Mouse (Mus musculus): ENCODE results near the gene Dscaml1. TPM values are rescaled to one million over a fixed set of nuclear protein-coding genes. Genes with fewer than 3 reads are reported as not detected.

Gene Dscaml1
- polyA plus RNA-seq, 1 experiment from 2014 or later, result 0.86 TPM

DNA sequence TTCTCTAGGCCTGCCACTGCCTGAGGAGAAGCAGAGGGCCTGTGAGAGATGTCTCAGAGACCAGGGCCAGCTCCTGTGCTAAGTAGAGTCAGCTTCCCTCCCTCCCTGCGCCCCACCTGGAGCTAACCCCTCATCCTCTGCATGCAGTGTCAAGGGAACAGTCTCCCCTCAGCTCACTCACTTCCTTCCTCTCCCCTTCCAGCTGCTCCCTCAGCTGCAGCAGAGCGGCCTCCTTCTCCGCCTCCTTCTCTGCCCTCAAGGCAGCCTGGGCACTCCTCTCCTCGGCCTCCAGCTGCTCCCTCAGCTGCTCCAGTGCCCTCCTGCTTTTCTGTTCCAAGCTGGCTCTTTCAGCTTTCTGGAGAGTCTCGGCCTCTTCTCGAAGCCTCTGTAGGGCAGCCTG is 352.8 kb downstream of the Dscaml1 start:
- Histone ChIP-seq H3K4me3 (ENCODE audit: low read depth, low read length) (no peak overlapping the region), H3K9ac (ENCODE audit: low read depth, low read length) (no peak overlapping the region), H3K27ac (replicated peaks; ENCODE audit: low read depth, low read length) (no peak overlapping the region), H3K36me3 (ENCODE audit: control insufficient read depth, insufficient read depth, low read length) (peaks cover 45% of the 10 kb centered on the region), H3K4me1 (ENCODE audit: control insufficient read depth, insufficient read depth, low read length) (peaks cover 8% of the 10 kb centered on the region; the same call in 1 of the 2 replicates), H3K4me2 (ENCODE audit: low read depth, low read length) (no peak overlapping the region), H3K27me3 (replicated peaks; ENCODE audit: control insufficient read depth, insufficient read depth, low read length) (no peaks in the 10 kb centered on the region), H3K9me3 (ENCODE audit: control insufficient read depth, low read length) (no peaks in the 10 kb centered on the region)
- DNase-seq (ENCODE audit: low spot score) (no peak), ATAC-seq (ENCODE audit: low read depth) (no peak)
- WGBS, result 57% methylated on average over 6 of the region's 6 CpGs

DNA sequence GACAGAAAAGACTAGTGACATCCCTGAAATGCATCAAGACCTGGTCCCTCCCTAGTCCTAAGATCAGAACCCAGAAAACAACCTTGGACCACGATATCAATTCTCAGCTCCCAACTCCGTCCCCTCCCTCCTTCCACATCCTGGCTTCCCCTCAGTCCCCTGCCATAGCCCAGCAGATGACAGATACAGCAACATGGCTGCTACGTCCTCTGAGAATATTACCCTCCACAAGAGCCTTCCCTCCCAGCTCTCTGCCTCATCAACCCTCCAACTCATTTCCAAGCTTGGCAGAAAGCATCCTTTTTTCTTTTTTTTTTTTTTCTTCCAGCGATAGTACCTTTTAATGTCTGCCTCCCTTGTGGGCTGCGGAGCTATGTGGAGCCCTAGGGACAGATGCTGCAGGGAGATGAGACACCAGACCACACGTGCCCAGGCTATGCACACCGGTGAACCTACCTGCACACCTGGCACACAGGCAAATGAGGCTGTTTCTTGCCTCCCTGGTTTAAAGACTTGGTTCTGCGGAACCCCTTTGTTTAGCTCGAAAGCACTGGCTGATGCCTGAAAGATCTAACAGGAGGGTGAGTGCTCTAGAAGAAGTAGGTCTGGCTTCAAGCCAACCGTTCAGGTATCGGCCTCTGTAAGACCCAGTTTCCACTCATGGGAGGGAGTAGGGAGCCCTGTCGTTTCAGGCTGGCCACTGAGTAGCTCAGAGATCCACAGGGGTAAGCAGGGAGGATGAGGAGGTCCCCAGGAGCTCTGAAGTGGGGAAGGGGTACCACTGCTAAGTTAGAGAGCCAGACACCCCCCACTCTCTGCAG is 357.0 kb downstream of the Dscaml1 start:
- Histone ChIP-seq H3K27ac (replicated peaks; ENCODE audit: low read depth, low read length) (no peak overlapping the region), H3K36me3 (ENCODE audit: control insufficient read depth, insufficient read depth, low read length) (peaks cover 23% of the 10 kb centered on the region), H3K27me3 (replicated peaks; ENCODE audit: control insufficient read depth, insufficient read depth, low read length) (no peaks in the 10 kb centered on the region), H3K4me3 (ENCODE audit: low read depth, low read length) (no peak overlapping the region), H3K4me2 (ENCODE audit: low read depth, low read length) (no peak overlapping the region), H3K9me3 (ENCODE audit: control insufficient read depth, low read length) (no peaks in the 10 kb centered on the region), H3K4me1 (ENCODE audit: control insufficient read depth, insufficient read depth, low read length) (peaks cover 8% of the 10 kb centered on the region; the same call in 1 of the 2 replicates), H3K9ac (ENCODE audit: low read depth, low read length) (no peak overlapping the region)
- no peak for ATAC-seq (ENCODE audit: low read depth)
- DNase-seq (ENCODE audit: low spot score), result peak; percentile 49
- 70% methylated on average over 12 of the region's 12 CpGs for WGBS

DNA sequence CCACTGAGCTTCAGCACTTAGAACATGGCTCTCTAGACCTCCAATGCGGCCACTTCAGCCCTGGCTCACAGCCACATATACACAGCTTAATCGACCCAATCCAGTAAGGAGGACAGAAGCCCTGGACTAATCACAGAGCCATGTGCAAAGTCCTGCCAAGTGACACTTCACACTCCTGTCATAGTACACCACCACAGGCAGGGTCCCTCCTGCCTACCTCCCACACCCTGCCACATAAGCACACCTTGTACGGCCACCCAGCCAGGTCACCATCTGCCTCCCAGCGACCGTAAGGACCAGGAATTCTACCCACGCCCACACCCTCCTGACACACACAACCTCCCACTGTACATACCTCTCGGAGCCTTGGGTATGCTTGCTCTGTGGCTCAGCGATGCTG is 360.6 kb downstream of the Dscaml1 start:
- H3K36me3 ChIP-seq (ENCODE audit: control insufficient read depth, insufficient read depth, low read length), result 0 out of 2 replicates have a peak, but pooled peaks cover 15% of the 10 kb centered on the region
- H3K9ac ChIP-seq (ENCODE audit: low read depth, low read length), result no peak overlapping the region
- peaks cover 8% of the 10 kb centered on the region; the same call in 1 of the 2 replicates for H3K4me1 ChIP-seq (ENCODE audit: control insufficient read depth, insufficient read depth, low read length)
- WGBS, result 84% methylated on average over 8 of the region's 8 CpGs
- ATAC-seq (ENCODE audit: low read depth) (no peak), DNase-seq (ENCODE audit: low spot score) (no peak)
- no peak overlapping the region for H3K4me2 ChIP-seq (ENCODE audit: low read depth, low read length)
- H3K27ac ChIP-seq (replicated peaks; ENCODE audit: low read depth, low read length), result no peak overlapping the region
- H3K27me3 ChIP-seq (replicated peaks; ENCODE audit: control insufficient read depth, insufficient read depth, low read length), result no peaks in the 10 kb centered on the region
- H3K4me3 ChIP-seq (ENCODE audit: low read depth, low read length), result no peak overlapping the region
- H3K9me3 ChIP-seq (ENCODE audit: control insufficient read depth, low read length), result no peaks in the 10 kb centered on the region

DNA sequence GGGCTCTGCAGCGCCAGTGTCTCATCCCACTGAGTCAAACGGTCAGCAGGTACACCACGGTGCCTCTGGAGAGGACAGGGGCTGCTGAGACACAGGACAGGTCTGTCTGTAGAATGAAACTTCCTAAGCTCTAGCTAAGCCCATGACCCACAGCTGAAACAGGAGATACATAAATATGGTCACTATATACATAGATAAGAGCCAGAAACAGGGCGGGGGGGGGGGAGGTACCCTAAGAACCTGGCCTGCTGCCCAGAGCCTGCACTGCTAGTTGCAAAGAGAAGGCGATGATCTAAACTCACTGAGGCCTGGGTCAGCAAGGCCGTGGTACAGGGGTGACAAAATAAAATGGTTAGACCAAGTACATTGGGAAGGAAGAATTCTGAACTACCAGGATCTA is 361.1 kb downstream of the Dscaml1 start:
- no peak overlapping the region for H3K9ac ChIP-seq (ENCODE audit: low read depth, low read length)
- H3K36me3 ChIP-seq (ENCODE audit: control insufficient read depth, insufficient read depth, low read length), result 0 out of 2 replicates have a peak, but pooled peaks cover 15% of the 10 kb centered on the region
- H3K27ac ChIP-seq (replicated peaks; ENCODE audit: low read depth, low read length), result no peak overlapping the region
- no peak overlapping the region for H3K4me2 ChIP-seq (ENCODE audit: low read depth, low read length)
- H3K4me3 ChIP-seq (ENCODE audit: low read depth, low read length), result no peak overlapping the region
- H3K4me1 ChIP-seq (ENCODE audit: control insufficient read depth, insufficient read depth, low read length), result peaks cover 8% of the 10 kb centered on the region; the same call in 1 of the 2 replicates
- no peak for ATAC-seq (ENCODE audit: low read depth)
- H3K27me3 ChIP-seq (replicated peaks; ENCODE audit: control insufficient read depth, insufficient read depth, low read length), result no peaks in the 10 kb centered on the region
- no peak for DNase-seq (ENCODE audit: low spot score)
- H3K9me3 ChIP-seq (ENCODE audit: control insufficient read depth, low read length), result no peaks in the 10 kb centered on the region
- WGBS, result 71% methylated on average over 6 of the region's 6 CpGs

DNA sequence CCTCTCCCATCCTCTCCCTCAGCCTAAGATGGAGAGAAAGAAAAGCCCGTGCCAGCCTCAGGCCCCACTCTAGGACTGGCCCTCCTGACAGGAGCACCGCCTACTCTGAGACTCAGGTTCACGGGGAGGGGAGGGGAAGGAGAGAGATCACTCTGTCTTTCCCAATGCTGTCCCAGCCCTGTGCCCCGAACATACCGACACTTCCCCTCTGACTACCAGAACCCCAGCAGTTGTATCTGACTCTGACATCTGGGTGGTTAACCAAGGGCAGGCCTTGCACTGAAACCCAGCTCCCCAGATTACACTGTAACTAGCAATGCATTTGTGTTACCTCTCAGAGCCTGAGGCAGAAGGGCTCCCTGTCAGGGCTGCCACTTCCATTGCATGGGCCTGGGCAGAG is 362.0 kb downstream of the Dscaml1 start:
- H3K36me3 ChIP-seq (ENCODE audit: control insufficient read depth, insufficient read depth, low read length), result peaks cover 16% of the 10 kb centered on the region
- 58% methylated on average over 2 of the region's 5 CpGs for WGBS
- ATAC-seq (ENCODE audit: low read depth), result no peak

DNA sequence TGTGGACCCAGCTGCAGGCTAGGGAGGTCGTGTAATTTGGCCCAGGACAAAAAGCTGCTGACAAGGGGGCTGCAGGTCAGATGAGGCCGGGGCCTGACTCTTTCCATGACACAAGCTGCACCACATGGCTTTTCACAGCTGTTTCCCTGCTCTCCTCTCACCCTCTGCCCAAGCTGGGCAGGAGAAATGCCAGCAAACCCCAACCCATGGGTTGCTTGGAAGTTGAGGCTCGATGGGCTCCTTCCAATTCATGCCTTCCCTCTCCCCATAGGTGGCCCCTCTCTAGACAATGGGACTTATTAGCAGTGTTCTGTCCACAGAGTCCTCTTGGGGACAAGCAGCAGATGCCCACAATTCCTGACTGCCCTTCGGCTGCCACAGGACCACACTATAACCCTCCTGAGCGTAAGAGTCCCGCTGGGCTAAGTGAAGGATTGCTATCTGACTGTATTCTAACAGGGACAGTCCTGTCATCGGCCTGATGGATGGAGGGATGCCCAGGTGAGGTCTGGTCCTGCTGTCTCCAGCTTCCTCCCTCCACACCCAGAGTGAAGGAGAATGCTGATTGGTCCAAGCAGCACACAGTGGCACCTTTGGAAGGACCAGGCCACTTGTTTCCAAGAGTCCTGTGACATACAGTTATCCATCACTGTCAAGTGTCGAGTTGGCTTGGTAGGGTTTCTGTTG is 365.2 kb downstream of the Dscaml1 start:
- Histone ChIP-seq H3K9ac (ENCODE audit: low read depth, low read length) (no peak overlapping the region), H3K27ac (replicated peaks; ENCODE audit: low read depth, low read length) (no peak overlapping the region), H3K4me1 (ENCODE audit: control insufficient read depth, insufficient read depth, low read length) (no peaks in the 10 kb centered on the region), H3K36me3 (ENCODE audit: control insufficient read depth, insufficient read depth, low read length) (peaks cover 11% of the 10 kb centered on the region), H3K27me3 (replicated peaks; ENCODE audit: control insufficient read depth, insufficient read depth, low read length) (no peaks in the 10 kb centered on the region), H3K4me2 (ENCODE audit: low read depth, low read length) (no peak overlapping the region), H3K4me3 (ENCODE audit: low read depth, low read length) (no peak overlapping the region), H3K9me3 (ENCODE audit: control insufficient read depth, low read length) (no peaks in the 10 kb centered on the region)
- ATAC-seq (ENCODE audit: low read depth) (no peak), DNase-seq (ENCODE audit: low spot score) (no peak)
- 85% methylated on average over 8 of the region's 8 CpGs for WGBS

More for the DNA sequence above, 362.0 kb downstream of the Dscaml1 start:
- no peaks in the 10 kb centered on the region for H3K27me3 ChIP-seq (replicated peaks; ENCODE audit: control insufficient read depth, insufficient read depth, low read length)
- no peak overlapping the region for H3K4me2 ChIP-seq (ENCODE audit: low read depth, low read length)
- DNase-seq (ENCODE audit: low spot score), result no peak
- no peak overlapping the region for H3K27ac ChIP-seq (replicated peaks; ENCODE audit: low read depth, low read length)
- H3K9me3 ChIP-seq (ENCODE audit: control insufficient read depth, low read length), result no peaks in the 10 kb centered on the region
- peaks cover 5% of the 10 kb centered on the region; the same call in 1 of the 2 replicates for H3K4me1 ChIP-seq (ENCODE audit: control insufficient read depth, insufficient read depth, low read length)
- no peak overlapping the region for H3K4me3 ChIP-seq (ENCODE audit: low read depth, low read length)
- no peak overlapping the region for H3K9ac ChIP-seq (ENCODE audit: low read depth, low read length)

DNA sequence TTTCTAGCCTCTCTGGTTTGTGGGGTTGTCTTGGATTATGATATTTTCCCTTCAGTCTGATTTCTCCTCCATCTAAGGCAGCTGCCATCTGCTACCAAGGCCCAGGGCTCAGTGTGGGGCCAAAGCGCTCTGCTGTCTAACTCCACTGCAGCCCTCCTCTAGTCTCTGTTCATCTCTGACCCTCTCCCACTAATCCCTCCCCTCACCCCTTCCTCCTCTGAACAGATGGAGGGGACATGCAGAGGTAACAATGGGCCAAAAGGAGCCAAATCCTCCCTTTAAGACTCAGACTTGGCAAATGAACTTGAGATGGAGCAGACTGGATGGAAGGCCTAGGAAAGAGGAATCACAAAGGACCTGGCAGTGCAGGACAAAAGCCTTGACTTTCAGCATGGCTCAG is 365.8 kb downstream of the Dscaml1 start:
- Histone ChIP-seq H3K4me2 (ENCODE audit: low read depth, low read length) (no peak overlapping the region), H3K36me3 (ENCODE audit: control insufficient read depth, insufficient read depth, low read length) (peaks cover 11% of the 10 kb centered on the region)
- WGBS, result 96% methylated on average over 1 of the region's 1 CpGs

DNA sequence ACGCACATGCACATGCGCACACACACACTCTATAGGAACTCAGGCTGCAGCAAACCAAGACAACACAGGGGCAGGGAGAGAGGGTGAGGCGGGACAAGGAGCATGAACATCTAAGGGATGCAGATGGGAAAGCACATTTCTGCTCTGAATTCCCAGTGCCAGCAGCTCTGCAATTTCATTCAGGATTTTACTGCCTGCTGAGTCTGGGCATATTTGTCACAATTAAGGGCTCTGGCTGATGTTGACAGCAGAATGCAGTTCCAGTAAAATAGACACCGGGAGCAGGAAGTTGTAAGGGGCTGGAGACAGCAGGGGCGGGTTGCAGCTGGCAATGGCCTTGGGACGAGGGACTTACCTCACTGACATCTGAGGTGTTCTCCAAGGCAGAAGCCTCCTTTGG is 367.3 kb downstream of the Dscaml1 start:
- peaks cover 11% of the 10 kb centered on the region for H3K36me3 ChIP-seq (ENCODE audit: control insufficient read depth, insufficient read depth, low read length)

More for the DNA sequence above, 365.8 kb downstream of the Dscaml1 start:
- no peak overlapping the region for H3K4me3 ChIP-seq (ENCODE audit: low read depth, low read length)
- no peak for DNase-seq (ENCODE audit: low spot score)
- no peak overlapping the region for H3K27ac ChIP-seq (replicated peaks; ENCODE audit: low read depth, low read length)
- no peaks in the 10 kb centered on the region for H3K27me3 ChIP-seq (replicated peaks; ENCODE audit: control insufficient read depth, insufficient read depth, low read length)
- no peaks in the 10 kb centered on the region for H3K4me1 ChIP-seq (ENCODE audit: control insufficient read depth, insufficient read depth, low read length)
- no peak for ATAC-seq (ENCODE audit: low read depth)
- no peak overlapping the region for H3K9ac ChIP-seq (ENCODE audit: low read depth, low read length)
- no peaks in the 10 kb centered on the region for H3K9me3 ChIP-seq (ENCODE audit: control insufficient read depth, low read length)

More for the DNA sequence above, 367.3 kb downstream of the Dscaml1 start:
- ATAC-seq (ENCODE audit: low read depth) (no peak), DNase-seq (ENCODE audit: low spot score) (no peak)
- Histone ChIP-seq H3K9me3 (ENCODE audit: control insufficient read depth, low read length) (no peaks in the 10 kb centered on the region), H3K9ac (ENCODE audit: low read depth, low read length) (no peak overlapping the region), H3K4me1 (ENCODE audit: control insufficient read depth, insufficient read depth, low read length) (peaks cover 6% of the 10 kb centered on the region), H3K27me3 (replicated peaks; ENCODE audit: control insufficient read depth, insufficient read depth, low read length) (no peaks in the 10 kb centered on the region), H3K27ac (replicated peaks; ENCODE audit: low read depth, low read length) (no peak overlapping the region), H3K4me3 (ENCODE audit: low read depth, low read length) (no peak overlapping the region), H3K4me2 (ENCODE audit: low read depth, low read length) (no peak overlapping the region)
- WGBS, result 89% methylated on average over 5 of the region's 6 CpGs
